Mouse (Mus musculus) small intestine, adult 2 months (tissue): ENCODE measurements around the gene Zfand6.

Experiments
- CTCF ChIP-seq: fragments of 200-500 bp; IDR thresholded peaks from 2 replicates; pipeline ENCODE4 v1.5.1; 2012; ENCODE audit warnings: low read depth, mild to moderate bottlenecking, control low read depth, inconsistent platforms, low read length, moderate library complexity, mixed read lengths; ENCODE audit not compliant: insufficient replicate concordance, insufficient read length; ENCODE audit errors: extremely low read depth
- POLR2A ChIP-seq: fragments of 200-500 bp; IDR thresholded peaks from 2 replicates; pipeline ENCODE4 v1.6.1; 2012; ENCODE audit warnings: low read depth, mild to moderate bottlenecking, control low read depth, inconsistent platforms, low read length, moderate library complexity

GRCm38 (mm10) chr7:84586360-84587100, 103.2 kb downstream of the Zfand6 start:
- TF ChIP-seq CTCF (no peak), POLR2A (no peak)
